Comparison of ENCODE assay signal across 25 mouse cellular contexts in genomic region chr3:79706436-79706835, GRCm38 (mm10). TPM values are rescaled to one million over a fixed set of nuclear protein-coding genes. Genes with fewer than 3 reads are reported as not detected.
A peak's percentile ranks its signal among the peaks of the same experiment; 100 is the strongest.
DNase-seq lines count a peak whose midpoint lies in the region; TF ChIP-seq lines count a peak whose summit lies in the region.
"Had no signal": no experiment of that assay in that cellular context is flagged by ENCODE, and none has a peak within 500 bp of the region (broad histone marks: within the 10 kb centered on the region; RNA-seq: fewer than 3 reads in every experiment).

No protein-coding gene starts in this region.

- DNase-seq in heart, adult 8-10 months (ENCODE audit: low spot score): peak; percentile 9
- no peak for DNase-seq in heart, postnatal 4 days
- DNase-seq in brain, embryonic 14.5 days (ENCODE audit: low read depth): peak; percentile 38
- peak; percentile 47 to 64 for DNase-seq in cerebellum, adult 2 months
- peak; percentile 62 to 77 for DNase-seq in cerebellum, postnatal 25 days
- DNase-seq in urinary bladder, postnatal 4 days (ENCODE audit: low spot score in 2 of 2): no peak
- no peak for DNase-seq in gastrocnemius, adult 2 months
- DNase-seq: adrenal gland, postnatal 25 days; forebrain, postnatal 0 days; kidney, adult 2 months; layer of hippocampus, adult 9-11 months; lung, adult 18-20 months; lung, postnatal 10 days; thymus, adult 18-20 months; thymus, postnatal 36 days had no signal

- TF ChIP-seq POLR2A in brain, embryonic 14.5 days (IDR thresholded peaks at IDR 0.05; ENCODE audit: borderline replicate concordance, extremely low read depth, insufficient read depth, insufficient read length, poor library complexity, severe bottlenecking): no peak
- TF ChIP-seq POLR2A in cerebellum, adult 2 months (IDR thresholded peaks at IDR 0.05; ENCODE audit: borderline replicate concordance, insufficient read depth, low read length): no peak

- no peak overlapping the region for H3K27ac ChIP-seq in cerebellum, adult 2 months (ENCODE audit: insufficient read depth, low read length)
- H3K27ac ChIP-seq in gastrocnemius, adult 2 months: no peak overlapping the region
- H3K27ac ChIP-seq: forebrain, embryonic 10.5 days; hindbrain, embryonic 14.5 days; kidney, postnatal 0 days; left cerebral cortex, adult 2 months; liver, embryonic 12.5 days had no signal

- peaks cover 6% of the 10 kb centered on the region; the same call in 1 of the 2 replicates for H3K4me1 ChIP-seq in cerebellum, adult 2 months (ENCODE audit: control insufficient read depth, insufficient read depth, low read length)
- H3K4me1 ChIP-seq: forebrain, embryonic 10.5 days; liver, embryonic 12.5 days had no signal

- WGBS in cerebellum, adult 2 months: 22% methylated on average over 8 of the region's 8 CpGs

- no peak for TF ChIP-seq CTCF in brain, embryonic 14.5 days (IDR thresholded peaks at IDR 0.05; ENCODE audit: borderline replicate concordance, extremely low read depth, insufficient read depth, insufficient read length)
- TF ChIP-seq CTCF in cerebellum, adult 2 months (IDR thresholded peaks at IDR 0.05; ENCODE audit: borderline replicate concordance, insufficient read depth, low read depth, low read length): no peak
- TF ChIP-seq CTCF in gastrocnemius, adult 2 months (IDR thresholded peaks at IDR 0.05): no peak

- no peaks in the 10 kb centered on the region for H3K27me3 ChIP-seq in cerebellum, adult 2 months (ENCODE audit: control insufficient read depth, insufficient read depth, low read length)

- intact Hi-C loops in gastrocnemius, adult 2 months (cut with DNase I): no loop called here

- no peak overlapping the region for H3K4me3 ChIP-seq in cerebellum, adult 2 months (replicated peaks; ENCODE audit: insufficient read depth, low read depth, low read length)
- H3K4me3 ChIP-seq in gastrocnemius, adult 2 months: no peak overlapping the region
- H3K4me3 ChIP-seq: forebrain, embryonic 10.5 days; left cerebral cortex, adult 2 months; liver, embryonic 12.5 days had no signal

RNA-seq across cellular contexts. Expression of gene Rxfp1, which starts 31.2 kb away (rescaled TPM):
- total RNA-seq in heart, adult 8-10 months (2022): 1 to 10 TPM; 1.0 to 2.1 (median 2.0) TPM
- 10 to 100 TPM in 1 of 2 experiments, 1 to 10 TPM in 1; 9.3 to 13.3 TPM for total RNA-seq in heart, postnatal 4 days (2021)
- polyA plus RNA-seq in brain, embryonic 14.5 days (2012; rRNA removed): 0.19 and 0.29 TPM in 2 replicates
- polyA plus RNA-seq in cerebellum, adult 2 months (2012; rRNA removed): 0.17 and 0.20 TPM in 2 replicates
- total RNA-seq in gastrocnemius, adult 2 months (2021): not detected
- total RNA-seq: megakaryocyte progenitor cell, adult 5-6 weeks had no signal
- polyA plus RNA-seq: forebrain, embryonic 10.5 days; intestine, embryonic 14.5 days; kidney, postnatal 0 days; midbrain, embryonic 11.5 days; small intestine, adult 2 months; stomach, embryonic 16.5 days had no signal

Comparison
In these comparisons a context has a peak if more than half of its experiments do, and no peak if none do; other contexts are left out.
1. DNase-seq: peak in heart, adult 8-10 months (single experiment), brain, embryonic 14.5 days (single experiment), cerebellum, adult 2 months (2 of 2) and cerebellum, postnatal 25 days (2 of 2); none in heart, postnatal 4 days (single experiment), urinary bladder, postnatal 4 days (0 of 2) and gastrocnemius, adult 2 months (single experiment).